Mouse (Mus musculus) T-helper 1 cell (primary cell): ENCODE data around the gene Poc1a.

ENCODE experiments used
- in situ Hi-C: fragments of 300-600 bp; cut with MboI, MseI; formaldehyde crosslinking; loops from one replicate; pipeline ENCODE4 v1.15.1; 2025; ENCODE audit warnings: high pct_unique_total_duplicates

Poc1a gene

DNA sequence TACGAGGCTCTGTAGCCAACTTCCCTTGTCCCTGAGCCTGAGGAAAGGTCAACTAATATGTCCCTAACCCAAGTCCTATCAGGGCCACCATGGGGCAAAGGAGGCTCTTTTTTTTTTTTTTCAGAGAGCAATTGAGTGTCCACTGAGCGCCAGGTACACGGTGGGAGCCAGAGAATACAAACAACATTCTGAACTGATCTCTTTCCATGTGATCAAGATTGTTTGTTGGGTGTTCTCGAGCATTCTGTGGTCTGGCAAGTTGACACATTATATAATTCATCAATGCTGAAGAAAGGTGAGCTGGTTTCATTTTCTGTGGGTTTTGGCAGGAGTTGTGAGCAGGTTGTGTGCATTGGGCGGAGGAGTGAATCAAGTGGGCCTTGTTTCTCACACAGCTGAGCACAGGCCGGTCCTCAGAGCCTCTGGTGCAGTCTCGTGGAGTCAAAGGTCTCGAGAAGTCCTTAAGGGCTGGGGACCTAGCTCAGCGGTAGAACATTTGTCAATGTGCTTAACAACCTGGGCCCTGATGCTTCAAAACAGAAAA lies 17.4 kb upstream of the Poc1a start:
- in situ Hi-C loops = no loop called here

DNA sequence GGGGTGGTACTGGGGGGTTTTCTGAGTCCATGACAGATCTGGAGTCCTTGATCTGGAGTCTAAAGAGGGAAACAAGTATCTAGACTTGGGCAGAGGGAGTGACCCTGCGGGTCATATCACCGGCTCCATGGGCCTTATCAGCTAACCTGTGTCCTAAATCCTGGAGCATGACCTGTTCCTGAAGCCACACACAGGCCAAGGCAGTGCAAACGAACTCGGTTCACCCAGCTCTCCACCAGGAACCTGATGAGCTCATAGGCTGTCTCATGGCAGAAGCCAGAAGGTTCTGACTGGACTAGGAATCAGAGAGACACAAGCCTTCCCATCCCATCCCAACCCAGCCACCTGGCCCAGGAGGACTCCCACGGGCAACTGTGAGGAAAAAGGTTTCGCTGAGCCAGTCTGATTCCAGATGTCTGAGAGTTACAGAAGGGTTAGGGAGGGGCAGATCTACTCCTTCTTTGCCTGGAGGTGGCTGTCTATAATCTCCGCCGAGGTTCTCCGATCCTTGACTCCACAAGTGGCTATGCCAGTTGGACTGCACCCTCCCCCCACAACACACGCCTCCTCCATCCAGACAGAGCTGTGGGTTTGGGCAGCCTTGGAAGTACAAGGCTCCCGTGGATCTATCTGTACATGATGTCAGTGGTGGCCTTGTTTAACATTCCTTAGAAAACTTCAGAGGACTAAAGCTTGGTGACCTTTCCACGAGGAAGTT lies 15.3 kb upstream of the Poc1a start:
- in situ Hi-C loops = no loop called here

- in situ Hi-C loops = no loop called here
Observed at GRCm38 (mm10) chr9:106266936-106267657, 13.8 kb upstream of the Poc1a start.

- in situ Hi-C loops = no loop called here
Observed at GRCm38 (mm10) chr9:106268421-106268820, 12.4 kb upstream of the Poc1a start.

- in situ Hi-C loops = no loop called here
Observed at GRCm38 (mm10) chr9:106269076-106269788, 11.6 kb upstream of the Poc1a start.

DNA sequence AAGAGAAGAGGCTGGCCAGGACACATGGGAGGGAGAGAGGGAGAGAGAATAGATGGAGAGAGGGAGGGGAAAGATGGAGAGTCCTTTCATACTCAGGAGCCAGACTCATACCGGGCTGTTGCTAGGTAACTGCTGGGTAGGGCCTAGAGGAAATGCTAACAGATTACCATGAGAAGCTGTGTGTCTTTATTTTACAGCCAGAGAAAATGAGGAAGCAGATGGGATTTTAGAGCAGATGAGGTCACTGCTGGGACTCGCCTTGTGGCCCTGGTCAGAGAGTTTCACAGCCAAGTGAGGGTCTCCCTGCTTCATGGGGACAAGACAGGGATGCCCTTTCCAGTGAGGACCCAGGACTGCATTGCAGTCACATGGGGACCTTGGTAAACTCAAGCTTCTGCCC lies 11.0 kb upstream of the Poc1a start:
- in situ Hi-C loops = no loop called here

DNA sequence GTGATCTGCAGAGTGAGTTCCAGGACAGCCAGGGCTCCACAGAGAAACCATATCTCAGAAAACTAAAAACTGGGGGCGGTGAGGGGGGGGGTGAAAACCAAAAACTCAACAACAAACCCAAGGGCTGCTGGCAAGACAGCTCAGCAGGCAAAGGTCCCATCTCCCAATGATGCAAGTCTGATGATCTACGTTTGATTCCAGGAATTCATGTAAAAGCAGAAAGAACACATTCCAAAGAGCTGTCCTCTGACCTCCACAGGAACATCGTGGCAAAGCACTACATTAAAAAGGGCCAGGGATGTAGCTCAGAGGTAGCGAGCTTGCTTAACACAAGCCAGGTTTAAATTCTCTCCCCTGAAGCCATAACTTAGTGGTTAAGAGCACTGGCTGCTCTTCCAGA lies 10.2 kb upstream of the Poc1a start:
- in situ Hi-C loops = no loop called here

DNA sequence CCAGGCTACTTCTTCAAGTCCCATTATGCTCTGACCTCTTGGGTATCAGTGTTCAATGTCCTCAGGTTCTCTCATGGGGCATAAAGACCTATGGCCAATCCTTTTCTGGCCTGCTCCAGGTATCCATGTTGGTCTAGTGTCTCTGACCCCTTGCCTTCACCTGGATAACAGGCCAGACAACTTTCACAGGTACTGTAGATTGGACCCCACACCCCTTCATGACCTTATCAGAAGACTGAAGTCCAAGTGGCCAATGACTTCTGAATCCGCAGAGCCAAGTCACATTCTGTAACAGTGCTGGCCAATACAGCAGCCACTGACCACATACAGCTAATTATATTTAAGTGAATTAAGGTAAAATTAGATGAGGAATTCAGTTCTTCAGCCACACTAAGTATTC lies 8.6 kb upstream of the Poc1a start:
- in situ Hi-C loops = no loop called here

- in situ Hi-C loops = no loop called here
Observed at GRCm38 (mm10) chr9:106273276-106273675, 7.6 kb upstream of the Poc1a start.

DNA sequence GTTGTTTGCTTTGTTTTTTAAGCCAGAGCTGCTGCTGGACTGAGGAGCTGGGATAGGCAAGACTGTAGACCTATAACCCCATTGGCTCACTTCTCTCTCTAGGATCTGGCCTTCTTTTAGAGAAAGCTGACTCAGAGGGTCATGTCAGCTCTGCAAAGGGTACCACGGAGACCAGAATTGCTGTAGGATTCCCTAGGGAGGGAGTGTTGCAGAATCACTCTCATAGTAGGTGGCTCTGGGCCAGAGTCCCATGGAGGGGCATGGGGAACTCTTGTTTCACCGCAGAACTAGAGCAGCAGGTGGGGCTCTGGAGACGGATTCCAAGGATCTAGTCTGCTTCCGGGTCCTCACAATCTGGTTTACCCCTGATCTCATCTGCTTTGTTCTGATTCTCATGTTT lies 7.1 kb upstream of the Poc1a start:
- in situ Hi-C loops = no loop called here

DNA sequence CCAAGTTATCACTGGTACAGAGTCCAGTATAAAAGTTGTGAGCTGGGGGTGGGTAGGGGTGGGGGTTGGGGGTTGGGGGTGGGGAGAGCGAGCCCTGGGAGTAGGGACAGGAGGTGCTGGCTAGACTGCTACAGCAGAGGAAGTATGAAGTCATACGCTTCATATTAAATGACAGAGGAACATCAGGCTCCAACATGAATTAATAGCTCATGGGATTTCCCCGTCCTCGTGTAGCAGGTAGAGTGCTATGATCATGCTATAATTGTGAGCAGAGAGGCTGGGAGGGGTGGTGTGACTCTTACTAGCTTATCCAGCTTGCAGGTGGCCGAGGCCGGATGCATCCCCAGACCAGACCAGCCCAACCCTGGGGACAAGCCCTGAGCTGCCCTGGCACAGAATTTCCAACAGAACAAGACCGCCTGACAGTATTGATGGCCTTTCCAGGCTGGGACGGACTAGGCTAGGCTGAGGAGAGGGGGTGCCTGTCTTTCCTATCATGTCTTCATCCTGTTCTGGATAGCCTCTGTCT lies 6.1 kb upstream of the Poc1a start:
- in situ Hi-C loops = loop anchor here (5.0 kb wide), 1 partner anchor 57 kb away; no protein-coding TSS in a partner anchor

GRCm38 (mm10) chr9:106275806-106276205 lies 5.1 kb upstream of the Poc1a start:
- in situ Hi-C loops = loop anchor here (5.0 kb wide), 1 partner anchor 59 kb away; no protein-coding TSS in a partner anchor

- in situ Hi-C loops = no loop called here
Observed at GRCm38 (mm10) chr9:106280386-106280785, 475 bp upstream of the Poc1a start.

GRCm38 (mm10) chr9:106282024-106282423 lies 1.2 kb downstream of the Poc1a start:
- in situ Hi-C loops = no loop called here

DNA sequence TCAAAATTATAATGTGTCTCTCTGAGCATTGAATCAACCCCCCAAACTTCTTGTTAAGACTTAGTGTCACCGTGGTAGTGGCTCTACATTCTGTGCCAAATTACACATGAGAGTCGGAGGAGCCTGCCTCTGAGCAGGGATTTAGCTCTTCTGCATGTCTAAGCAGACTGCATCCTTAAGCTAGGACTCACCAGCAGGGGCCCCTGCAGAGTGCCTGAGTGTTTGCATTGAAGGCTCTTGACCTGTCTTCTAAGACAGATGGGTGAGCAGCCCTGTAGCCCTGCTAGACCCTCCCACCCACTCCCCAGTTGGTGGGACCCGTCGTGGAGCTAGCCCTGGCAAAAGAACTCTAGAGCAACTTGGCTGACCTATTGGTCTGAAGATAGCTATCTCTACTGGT lies 6.3 kb downstream of the Poc1a start:
- in situ Hi-C loops = no loop called here

DNA sequence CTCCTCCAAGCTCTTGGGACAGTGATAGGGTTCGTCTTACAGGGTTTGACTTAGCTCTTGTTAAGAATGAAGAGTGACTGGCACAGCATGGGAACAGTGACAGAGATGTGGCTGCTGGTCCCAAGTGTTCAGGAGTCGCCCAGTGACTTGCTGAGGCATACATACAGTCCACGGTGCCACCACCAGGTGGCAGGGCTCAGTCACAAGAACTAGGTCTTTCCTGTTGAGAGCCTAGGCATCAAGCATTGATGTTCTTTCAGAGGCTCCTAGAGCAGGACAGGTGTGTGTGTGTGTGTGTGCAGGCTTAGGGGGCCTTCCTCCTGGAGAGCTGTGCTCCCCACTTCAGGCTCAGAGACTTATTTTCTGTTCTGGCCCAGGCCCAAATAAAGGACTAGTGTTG lies 8.0 kb downstream of the Poc1a start:
- in situ Hi-C loops = no loop called here

DNA sequence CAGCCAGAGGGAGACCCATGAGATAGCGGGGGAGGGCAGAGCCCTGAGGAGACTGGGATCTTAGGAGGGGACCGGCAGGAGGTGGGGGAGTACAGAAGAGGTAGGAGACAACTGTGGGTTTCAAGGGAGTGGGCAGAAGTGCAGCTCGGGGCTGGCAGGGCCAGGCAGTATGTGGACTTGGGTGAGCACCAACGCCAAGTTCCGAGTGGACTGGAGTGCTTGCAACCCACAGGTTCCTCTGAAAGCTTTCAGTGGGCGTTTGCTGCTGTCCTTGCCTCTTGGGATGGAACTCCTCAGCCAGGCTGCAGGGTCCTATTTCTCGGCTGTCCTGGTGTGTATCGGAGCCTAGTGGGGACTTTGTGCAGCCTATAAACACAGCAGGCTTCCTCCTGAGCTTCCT lies 9.0 kb downstream of the Poc1a start:
- in situ Hi-C loops = no loop called here

GRCm38 (mm10) chr9:106290636-106291122 lies 9.8 kb downstream of the Poc1a start:
- in situ Hi-C loops = no loop called here

DNA sequence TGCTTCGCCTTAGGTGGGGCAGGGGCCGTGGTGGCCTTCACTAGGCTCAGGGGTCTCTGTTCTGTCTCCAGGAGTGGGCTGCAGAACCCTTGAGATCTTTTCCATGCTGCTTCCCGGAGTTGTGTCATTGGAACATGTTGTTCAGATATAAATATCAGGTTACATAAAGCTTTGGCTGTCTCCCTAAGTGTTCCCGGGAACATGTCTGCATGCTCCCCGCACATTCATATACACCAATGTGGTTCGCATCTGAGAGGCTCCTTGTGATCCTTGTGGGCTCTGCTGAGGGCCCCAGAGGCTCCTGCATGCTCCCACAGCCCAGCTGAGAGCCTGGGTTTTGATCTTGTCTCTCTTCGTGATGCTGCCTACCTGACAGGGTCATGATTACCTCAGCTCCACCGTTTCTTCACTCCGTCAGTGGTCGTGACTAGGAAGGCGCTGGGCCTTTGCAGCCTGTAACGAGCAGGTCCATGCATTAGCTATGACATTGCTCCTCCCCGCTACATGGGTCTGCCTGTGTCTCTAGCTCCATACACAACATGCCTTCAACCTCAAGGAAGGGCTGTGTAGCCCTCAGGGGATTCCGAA lies 12.8 kb downstream of the Poc1a start:
- in situ Hi-C loops = no loop called here

- in situ Hi-C loops = no loop called here
Observed at GRCm38 (mm10) chr9:106296637-106297174, 15.8 kb downstream of the Poc1a start.

GRCm38 (mm10) chr9:106300176-106300803 lies 19.4 kb downstream of the Poc1a start:
- in situ Hi-C loops = no loop called here
